Mouse (Mus musculus) forebrain, embryonic 16.5 days (tissue): ENCODE results near the gene Prr5. TPM values are rescaled to one million over a fixed set of nuclear protein-coding genes. Genes with fewer than 3 reads are reported as not detected.

Experiments
- polyA plus RNA-seq: library from polyadenylated mRNA; unstranded; fragments of >200 nt; fragmentation: Nextera tagmentation; extraction: Ambion mirVana; gene quantifications from 2 replicates; pipeline ENCODE4 v1.2.1, GENCODE M21; 2015

The Prr5 gene
- polyA plus RNA-seq, 1 experiment from 2014 or later: 16.4 TPM

Other genes with a start within 250 kb of the Prr5 start
- gene Shisal1, start 222.5 kb upstream of the Prr5 start, polyA plus RNA-seq: 8.1 and 13.5 TPM in 2 replicates
- 72.1 and 74.8 TPM in 2 replicates for gene Rtl6, start 111.8 kb upstream of the Prr5 start, polyA plus RNA-seq
- 0.39 and 0.53 TPM in 2 replicates for gene Arhgap8, start 50.4 kb downstream of the Prr5 start, polyA plus RNA-seq
- gene Phf21b, start 186.4 kb downstream of the Prr5 start, polyA plus RNA-seq: 9.7 and 10.2 TPM in 2 replicates